Mouse (Mus musculus): ENCODE results near the gene Olfr646. TPM values are rescaled to one million over a fixed set of nuclear protein-coding genes. Genes with fewer than 3 reads are reported as not detected.

The Olfr646 gene
- polyA plus RNA-seq, 1 experiment from 2014 or later, result not detected

DNA sequence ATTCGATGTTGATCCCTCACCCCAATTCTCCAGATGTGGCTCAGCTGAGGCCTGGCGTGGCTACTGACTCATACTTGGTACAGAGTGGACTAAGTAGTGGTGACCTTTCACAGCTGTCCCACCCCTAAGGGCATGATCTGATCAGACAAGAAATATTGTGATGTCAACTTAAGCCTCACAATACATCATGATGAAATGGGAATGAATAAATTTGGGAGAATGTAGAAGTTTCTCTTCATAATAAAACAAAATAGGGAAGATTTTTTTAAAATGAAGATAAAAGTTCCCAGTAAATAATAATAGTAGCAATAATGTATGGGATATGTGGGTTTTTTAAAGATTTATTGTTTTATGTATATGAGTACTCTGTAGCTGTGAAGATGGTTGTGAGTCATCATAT, 45.8 kb downstream of the Olfr646 start, which contains the start of gene Ubqlnl:
TSS of gene Ubqlnl (minus strand) at position 101 of the 400 bp plus-strand sequence.
- no peak within 1 kb of the TSS for H3K4me3 ChIP-seq (ENCODE audit: low read length)
- H3K9ac ChIP-seq (ENCODE audit: low read depth, low read length), result no peak within 1 kb of the TSS
- no peak within 1 kb of the TSS for H3K27ac ChIP-seq (ENCODE audit: low read depth, low read length)
- no peak within 1 kb of the TSS for H3K4me2 ChIP-seq (replicated peaks; ENCODE audit: low read depth, low read length)
- no peak for ATAC-seq (ENCODE audit: low FRiP score, low TSS enrichment)
- H3K36me3 ChIP-seq (ENCODE audit: control insufficient read depth, insufficient read depth, low read length), result no peaks in the 10 kb centered on the region
- H3K27me3 ChIP-seq (ENCODE audit: control insufficient read depth, insufficient read depth, low read length), result no peaks in the 10 kb centered on the region
- WGBS, result 90% methylated on average over 2 of the region's 2 CpGs
- no peaks in the 10 kb centered on the region for H3K9me3 ChIP-seq (ENCODE audit: control insufficient read depth, low read length)
- no peaks in the 10 kb centered on the region for H3K4me1 ChIP-seq (ENCODE audit: control insufficient read depth, insufficient read depth, low read length)

Other genes with a start within 250 kb of the Olfr646 start
- not detected in 2 replicates for gene Olfr66, start 218.6 kb upstream of the Olfr646 start, polyA plus RNA-seq (2014; fragmentation: Nextera tagmentation; extraction: Ambion mirVana)
- gene Olfr64, start 210.4 kb upstream of the Olfr646 start, polyA plus RNA-seq (2014; fragmentation: Nextera tagmentation; extraction: Ambion mirVana), result not detected in 2 replicates
- not detected in 2 replicates for gene Olfr65, start 201.4 kb upstream of the Olfr646 start, polyA plus RNA-seq (2014; fragmentation: Nextera tagmentation; extraction: Ambion mirVana)
- not detected in 2 replicates for gene Olfr631, start 176.0 kb upstream of the Olfr646 start, polyA plus RNA-seq (2014; fragmentation: Nextera tagmentation; extraction: Ambion mirVana)
- not detected in 2 replicates for gene Olfr632, start 170.5 kb upstream of the Olfr646 start, polyA plus RNA-seq (2014; fragmentation: Nextera tagmentation; extraction: Ambion mirVana)
- not detected in 2 replicates for gene Olfr633, start 160.4 kb upstream of the Olfr646 start, polyA plus RNA-seq (2014; fragmentation: Nextera tagmentation; extraction: Ambion mirVana)
- 0.03 TPM in 1 of 2 replicates, not detected in the other for gene Olfr635, start 133.7 kb upstream of the Olfr646 start, polyA plus RNA-seq (2014; fragmentation: Nextera tagmentation; extraction: Ambion mirVana)
- gene Olfr638, start 106.1 kb upstream of the Olfr646 start, polyA plus RNA-seq (2014; fragmentation: Nextera tagmentation; extraction: Ambion mirVana), result not detected in 2 replicates
- gene Olfr639, start 87.6 kb upstream of the Olfr646 start, polyA plus RNA-seq (2014; fragmentation: Nextera tagmentation; extraction: Ambion mirVana), result 0.03 TPM in 1 of 2 replicates, not detected in the other
- gene Olfr640, start 79.3 kb upstream of the Olfr646 start, polyA plus RNA-seq (2014; fragmentation: Nextera tagmentation; extraction: Ambion mirVana), result not detected in 2 replicates
- gene Olfr641, start 69.4 kb upstream of the Olfr646 start, polyA plus RNA-seq (2014; fragmentation: Nextera tagmentation; extraction: Ambion mirVana), result not detected in 2 replicates
- not detected in 2 replicates for gene Olfr642, start 52.2 kb upstream of the Olfr646 start, polyA plus RNA-seq (2014; fragmentation: Nextera tagmentation; extraction: Ambion mirVana)
- gene 4930516K23Rik, start 43.4 kb upstream of the Olfr646 start, polyA plus RNA-seq (2014; fragmentation: Nextera tagmentation; extraction: Ambion mirVana), result not detected in 2 replicates
- not detected in 2 replicates for gene Olfr644, start 33.0 kb upstream of the Olfr646 start, polyA plus RNA-seq (2014; fragmentation: Nextera tagmentation; extraction: Ambion mirVana)
- not detected in 2 replicates for gene Olfr645, start 19.4 kb upstream of the Olfr646 start, polyA plus RNA-seq (2014; fragmentation: Nextera tagmentation; extraction: Ambion mirVana)
- not detected in 2 replicates for gene Ubqln5, start 25.0 kb downstream of the Olfr646 start, polyA plus RNA-seq (2014; fragmentation: Nextera tagmentation; extraction: Ambion mirVana)
- gene Olfr643, start 32.5 kb downstream of the Olfr646 start, polyA plus RNA-seq (2014; fragmentation: Nextera tagmentation; extraction: Ambion mirVana), result not detected in 2 replicates
- not detected in 2 replicates for gene Ubqln3, start 38.4 kb downstream of the Olfr646 start, polyA plus RNA-seq (2014; fragmentation: Nextera tagmentation; extraction: Ambion mirVana)
- not detected in 2 replicates for gene Ubqlnl, start 45.7 kb downstream of the Olfr646 start, polyA plus RNA-seq (2014; fragmentation: Nextera tagmentation; extraction: Ambion mirVana)
- not detected in 2 replicates for gene Olfm5, start 60.0 kb downstream of the Olfr646 start, polyA plus RNA-seq (2014; fragmentation: Nextera tagmentation; extraction: Ambion mirVana)
- gene Olfr648, start 78.5 kb downstream of the Olfr646 start, polyA plus RNA-seq (2014; fragmentation: Nextera tagmentation; extraction: Ambion mirVana), result 0.12 and 0.14 TPM in 2 replicates
- not detected in 2 replicates for gene Olfr649, start 91.1 kb downstream of the Olfr646 start, polyA plus RNA-seq (2014; fragmentation: Nextera tagmentation; extraction: Ambion mirVana)
- 1.3 and 2.5 TPM in 2 replicates for gene Trim6, start 113.9 kb downstream of the Olfr646 start, polyA plus RNA-seq (2014; fragmentation: Nextera tagmentation; extraction: Ambion mirVana)
- 1.4 and 1.5 TPM in 2 replicates for gene Trim34a, start 139.6 kb downstream of the Olfr646 start, polyA plus RNA-seq (2014; fragmentation: Nextera tagmentation; extraction: Ambion mirVana)
- gene Trim5, start 183.2 kb downstream of the Olfr646 start, polyA plus RNA-seq (2014; fragmentation: Nextera tagmentation; extraction: Ambion mirVana), result 0.20 and 0.30 TPM in 2 replicates
- gene Trim12a, start 210.6 kb downstream of the Olfr646 start, polyA plus RNA-seq (2014; fragmentation: Nextera tagmentation; extraction: Ambion mirVana), result 4.5 and 6.3 TPM in 2 replicates
- 0.40 and 0.50 TPM in 2 replicates for gene Trim34b, start 224.6 kb downstream of the Olfr646 start, polyA plus RNA-seq (2014; fragmentation: Nextera tagmentation; extraction: Ambion mirVana)
- gene Trim12c, start 248.5 kb downstream of the Olfr646 start, polyA plus RNA-seq (2014; fragmentation: Nextera tagmentation; extraction: Ambion mirVana), result 2.0 and 2.8 TPM in 2 replicates